Mouse (Mus musculus): ENCODE measurements around the gene Gm13277. TPM values are rescaled to one million over a fixed set of nuclear protein-coding genes. Genes with fewer than 3 reads are reported as not detected.
"Not testable (repeated sequence)": the region's sequence is repeated elsewhere in the genome, so short reads cannot be mapped to it uniquely, and the experiment has no call there.

The Gm13277 gene
- polyA plus RNA-seq, 1 experiment from 2014 or later = not detected

DNA sequence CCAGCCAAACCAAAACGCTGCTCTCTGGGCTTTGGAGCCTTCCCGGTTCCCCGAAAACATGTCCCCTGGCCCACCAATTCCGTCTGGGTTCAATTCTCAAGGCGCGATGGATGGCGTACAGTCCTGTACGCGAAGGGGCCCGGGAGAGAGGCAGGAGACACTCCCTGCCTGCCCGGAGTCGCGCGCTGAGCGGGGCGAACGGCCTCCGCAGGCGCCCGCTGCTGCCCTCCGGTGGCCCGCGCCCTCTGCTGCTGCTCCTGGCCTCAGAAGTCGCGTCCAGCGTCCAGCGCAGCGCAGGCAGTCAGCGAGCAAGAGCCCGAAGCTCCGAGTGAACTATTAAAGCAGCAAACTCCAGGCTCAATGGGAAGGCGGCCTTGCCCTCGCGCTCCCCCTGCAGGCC lies 17.3 kb downstream of the Gm13277 start:
- H3K9ac ChIP-seq (ENCODE audit: low read length); H3K36me3 ChIP-seq (ENCODE audit: control insufficient read depth, insufficient read depth, low read length); H3K27ac ChIP-seq (replicated peaks); H3K27me3 ChIP-seq (ENCODE audit: control insufficient read depth, insufficient read depth, low read length); H3K4me2 ChIP-seq (replicated peaks; ENCODE audit: low read depth); H3K9me3 ChIP-seq (ENCODE audit: control insufficient read depth, low read length); H3K4me1 ChIP-seq (replicated peaks; ENCODE audit: control insufficient read depth, insufficient read depth); ATAC-seq (ENCODE audit: low FRiP score, low TSS enrichment); H3K4me3 ChIP-seq (ENCODE audit: low read depth, low read length); DNase-seq (ENCODE audit: low spot score): not testable (repeated sequence)
- WGBS = 3% methylated on average over 6 of the region's 34 CpGs
- peak; percentile 46 for TF ChIP-seq CTCF (IDR thresholded peaks at IDR 0.05; ENCODE audit: low read depth)

- Histone ChIP-seq H3K9ac (ENCODE audit: low read length) (no peak within 1 kb of the TSS), H3K27me3 (ENCODE audit: control insufficient read depth, insufficient read depth, low read length) (no peaks in the 10 kb centered on the region), H3K4me3 (ENCODE audit: low read depth, low read length) (no peak within 1 kb of the TSS), H3K27ac (replicated peaks) (no peak within 1 kb of the TSS), H3K4me1 (replicated peaks; ENCODE audit: control insufficient read depth, insufficient read depth) (no peaks in the 10 kb centered on the region), H3K4me2 (replicated peaks; ENCODE audit: low read depth) (no peak within 1 kb of the TSS), H3K9me3 (ENCODE audit: control insufficient read depth, low read length) (no peaks in the 10 kb centered on the region), H3K36me3 (ENCODE audit: control insufficient read depth, insufficient read depth, low read length) (no peaks in the 10 kb centered on the region)
- DNase-seq (ENCODE audit: low spot score) (no peak), ATAC-seq (ENCODE audit: low FRiP score, low TSS enrichment) (no peak)
- WGBS = 54% methylated on average over 3 of the region's 3 CpGs
- TF ChIP-seq EP300 (optimal IDR thresholded peaks at IDR 0.05) (no peak), CTCF (IDR thresholded peaks at IDR 0.05; ENCODE audit: low read depth) (no peak)
Measured at GRCm38 (mm10) chr4:88815928-88816327, 27.5 kb downstream of the Gm13277 start, which contains the start of gene Ifna7. TSS of gene Ifna7 (plus strand) at chr4:88816228.

DNA sequence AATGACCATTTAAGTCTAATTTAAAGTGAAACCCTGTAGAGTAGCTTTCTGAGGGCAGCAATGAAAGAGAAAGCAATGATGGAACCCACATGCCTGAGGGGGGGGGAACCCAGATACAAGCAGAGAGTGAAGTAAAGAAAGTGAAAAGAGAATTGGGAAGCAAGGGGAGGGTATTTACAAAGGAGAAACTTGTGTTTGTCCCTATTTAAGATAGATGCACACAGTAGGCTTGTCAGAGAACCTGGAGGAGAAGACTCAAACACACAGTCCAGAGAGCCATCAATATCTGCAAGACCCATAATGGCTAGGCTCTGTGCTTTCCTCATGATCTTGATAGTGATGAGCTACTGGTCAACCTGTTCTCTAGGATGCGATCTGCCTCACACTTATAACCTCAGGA lies 31.2 kb downstream of the Gm13277 start, which contains the start of gene Ifna11:
Gene Ifna11, plus strand, starts transcription at position 301 of the 400 bp plus-strand sequence.
- no peaks in the 10 kb centered on the region for H3K27me3 ChIP-seq (ENCODE audit: control insufficient read depth, insufficient read depth, low read length)
- no peak within 1 kb of the TSS for H3K4me2 ChIP-seq (replicated peaks; ENCODE audit: low read depth)
- no peaks in the 10 kb centered on the region for H3K9me3 ChIP-seq (ENCODE audit: control insufficient read depth, low read length)
- DNase-seq (ENCODE audit: low spot score) (no peak), ATAC-seq (ENCODE audit: low FRiP score, low TSS enrichment) (no peak)
- H3K36me3 ChIP-seq (ENCODE audit: control insufficient read depth, insufficient read depth, low read length) = no peaks in the 10 kb centered on the region
- H3K4me3 ChIP-seq (ENCODE audit: low read depth, low read length) = no peak within 1 kb of the TSS
- no peak within 1 kb of the TSS for H3K9ac ChIP-seq (ENCODE audit: low read length)
- H3K27ac ChIP-seq (replicated peaks) = no peak within 1 kb of the TSS
- TF ChIP-seq EP300 (optimal IDR thresholded peaks at IDR 0.05) (no peak), CTCF (IDR thresholded peaks at IDR 0.05; ENCODE audit: low read depth) (no peak)
- 100% methylated on average over 1 of the region's 1 CpGs for WGBS
- no peaks in the 10 kb centered on the region for H3K4me1 ChIP-seq (replicated peaks; ENCODE audit: control insufficient read depth, insufficient read depth)

- Histone ChIP-seq H3K4me1 (replicated peaks; ENCODE audit: control insufficient read depth, insufficient read depth) (no peaks in the 10 kb centered on the region), H3K27ac (replicated peaks) (no peak overlapping the region), H3K9me3 (ENCODE audit: control insufficient read depth, low read length) (no peaks in the 10 kb centered on the region), H3K9ac (ENCODE audit: low read length) (no peak overlapping the region), H3K4me3 (ENCODE audit: low read depth, low read length) (no peak overlapping the region), H3K36me3 (ENCODE audit: control insufficient read depth, insufficient read depth, low read length) (no peaks in the 10 kb centered on the region), H3K27me3 (ENCODE audit: control insufficient read depth, insufficient read depth, low read length) (no peaks in the 10 kb centered on the region), H3K4me2 (replicated peaks; ENCODE audit: low read depth) (no peak overlapping the region)
- TF ChIP-seq EP300 (optimal IDR thresholded peaks at IDR 0.05) = no peak
- peak; percentile 71 for TF ChIP-seq CTCF (IDR thresholded peaks at IDR 0.05; ENCODE audit: low read depth)
- DNase-seq (ENCODE audit: low spot score) (no peak), ATAC-seq (ENCODE audit: low FRiP score, low TSS enrichment) (no peak)
- 21% methylated on average over 4 of the region's 4 CpGs for WGBS
Measured at GRCm38 (mm10) chr4:88822995-88823394, 34.6 kb downstream of the Gm13277 start.

GRCm38 (mm10) chr4:88827116-88827515 lies 38.7 kb downstream of the Gm13277 start, which contains the start of gene Ifna6:
TSS of gene Ifna6 (plus strand) at chr4:88827416.
- not testable (repeated sequence) for H3K27me3 ChIP-seq (ENCODE audit: control insufficient read depth, insufficient read depth, low read length); ATAC-seq (ENCODE audit: low FRiP score, low TSS enrichment); DNase-seq (ENCODE audit: low spot score); H3K4me3 ChIP-seq (ENCODE audit: low read depth, low read length); H3K9ac ChIP-seq (ENCODE audit: low read length); H3K36me3 ChIP-seq (ENCODE audit: control insufficient read depth, insufficient read depth, low read length); H3K27ac ChIP-seq (replicated peaks); H3K4me2 ChIP-seq (replicated peaks; ENCODE audit: low read depth); H3K9me3 ChIP-seq (ENCODE audit: control insufficient read depth, low read length); H3K4me1 ChIP-seq (replicated peaks; ENCODE audit: control insufficient read depth, insufficient read depth)

DNA sequence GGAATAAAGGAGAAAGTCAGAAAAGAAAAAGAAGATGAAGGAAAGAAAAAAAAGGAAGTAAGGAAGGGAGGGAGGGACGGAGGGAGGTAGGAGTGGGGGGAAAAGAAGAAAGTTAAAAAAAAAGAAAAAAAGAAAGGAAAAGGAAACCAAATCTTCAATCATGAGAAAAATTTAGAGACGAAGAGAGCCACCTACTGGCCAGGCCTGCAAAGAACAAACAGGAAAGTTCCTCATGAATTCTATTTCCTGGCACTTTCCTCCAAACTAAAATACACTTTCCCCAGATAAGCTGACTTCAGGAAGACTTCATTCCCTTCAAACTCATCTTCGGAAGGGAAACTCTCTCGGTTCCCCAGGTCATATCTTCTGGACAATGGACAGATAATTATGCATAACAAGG lies 42.1 kb downstream of the Gm13277 start:
- TF ChIP-seq CTCF (IDR thresholded peaks at IDR 0.05; ENCODE audit: low read depth) (peak; percentile 66), EP300 (optimal IDR thresholded peaks at IDR 0.05) (no peak)
- 32% methylated on average over 4 of the region's 4 CpGs for WGBS
- H3K9ac ChIP-seq (ENCODE audit: low read length) = no peak overlapping the region
- no peaks in the 10 kb centered on the region for H3K27me3 ChIP-seq (ENCODE audit: control insufficient read depth, insufficient read depth, low read length)
- no peak overlapping the region for H3K4me2 ChIP-seq (replicated peaks; ENCODE audit: low read depth)
- H3K4me3 ChIP-seq (ENCODE audit: low read depth, low read length) = no peak overlapping the region
- peak; percentile 31 for DNase-seq (ENCODE audit: low spot score)
- H3K4me1 ChIP-seq (replicated peaks; ENCODE audit: control insufficient read depth, insufficient read depth) = no peaks in the 10 kb centered on the region
- no peak overlapping the region for H3K27ac ChIP-seq (replicated peaks)
- H3K36me3 ChIP-seq (ENCODE audit: control insufficient read depth, insufficient read depth, low read length) = no peaks in the 10 kb centered on the region
- no peak for ATAC-seq (ENCODE audit: low FRiP score, low TSS enrichment)
- H3K9me3 ChIP-seq (ENCODE audit: control insufficient read depth, low read length) = no peaks in the 10 kb centered on the region

DNA sequence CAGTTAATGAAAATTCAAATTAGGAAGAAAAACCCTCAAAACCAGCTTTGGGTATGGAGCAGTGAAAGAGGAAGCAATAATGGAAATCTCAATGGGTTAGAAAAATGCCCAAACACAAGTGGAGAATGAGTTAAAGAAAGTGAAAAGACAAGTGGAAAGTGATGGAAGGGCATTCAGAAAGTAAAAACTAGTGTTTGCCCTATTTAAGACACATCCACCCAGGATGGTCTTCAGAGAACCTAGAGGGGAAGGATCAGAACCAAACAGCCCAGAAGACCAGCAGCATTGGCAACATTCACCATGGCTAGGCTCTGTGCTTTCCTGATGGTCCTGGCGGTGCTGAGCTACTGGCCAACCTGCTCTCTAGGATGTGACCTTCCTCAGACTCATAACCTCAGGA lies 46.8 kb downstream of the Gm13277 start, which contains the start of gene Ifna5:
Gene Ifna5, plus strand, starts transcription at position 301 of the 400 bp plus-strand sequence.
- WGBS = 64% methylated on average over 1 of the region's 1 CpGs

More for the DNA sequence above, 46.8 kb downstream of the Gm13277 start, which contains the start of gene Ifna5:
- H3K4me1 ChIP-seq (replicated peaks; ENCODE audit: control insufficient read depth, insufficient read depth); H3K4me3 ChIP-seq (ENCODE audit: low read depth, low read length); ATAC-seq (ENCODE audit: low FRiP score, low TSS enrichment); H3K9ac ChIP-seq (ENCODE audit: low read length); DNase-seq (ENCODE audit: low spot score); H3K27me3 ChIP-seq (ENCODE audit: control insufficient read depth, insufficient read depth, low read length); H3K36me3 ChIP-seq (ENCODE audit: control insufficient read depth, insufficient read depth, low read length); H3K4me2 ChIP-seq (replicated peaks; ENCODE audit: low read depth); H3K9me3 ChIP-seq (ENCODE audit: control insufficient read depth, low read length); H3K27ac ChIP-seq (replicated peaks): not testable (repeated sequence)

All from stomach, postnatal 0 days (tissue).